Mouse (Mus musculus) kidney, postnatal 0 days (tissue): ENCODE data around the gene Slc26a5. TPM values are rescaled to one million over a fixed set of nuclear protein-coding genes. Genes with fewer than 3 reads are reported as not detected.

Experiments
- ATAC-seq: fragments of 200-750 bp; cut with Nextera tagmentation; replicated peaks from 2 replicates; pipeline ENCODE4 v1.8.0; 2017; ENCODE audit warnings: low read depth, moderate number of reproducible peaks, moderate TSS enrichment, moderate library complexity; ENCODE audit not compliant: low FRiP score
- DNase-seq: peaks from one replicate; pipeline ENCODE4 v3.0.0-alpha.2; 2016; ENCODE audit warnings: low spot score
- H3K27ac ChIP-seq: fragments of 300-500 bp; sonication (generic); 2 replicates; pipeline ENCODE4 v1.5.1; 2014; ENCODE audit warnings: mild to moderate bottlenecking
- H3K27me3 ChIP-seq: fragments of 300-500 bp; sonication (generic); 2 replicates; pipeline ENCODE4 v1.6.1; 2014; ENCODE audit warnings: low read length, mixed read lengths; ENCODE audit not compliant: insufficient read depth
- H3K36me3 ChIP-seq: fragments of 300-500 bp; sonication (generic); 2 replicates; pipeline ENCODE4 v1.6.1; 2014; ENCODE audit warnings: low read length, mixed read lengths; ENCODE audit not compliant: insufficient read depth
- H3K4me1 ChIP-seq: fragments of 300-500 bp; sonication (generic); replicated peaks from 2 replicates; pipeline ENCODE4 v1.6.1; 2014; ENCODE audit warnings: antibody characterized with exemption, low read length, mixed read lengths; ENCODE audit not compliant: insufficient read depth
- H3K4me2 ChIP-seq: fragments of 300-500 bp; sonication (generic); 2 replicates; pipeline ENCODE4 v1.6.1; 2014; ENCODE audit warnings: mild to moderate bottlenecking, low read length, moderate library complexity, mixed read lengths
- H3K4me3 ChIP-seq: fragments of 300-500 bp; sonication (generic); replicated peaks from 2 replicates; pipeline ENCODE4 v1.5.1; 2014; ENCODE audit warnings: low read depth, low read length
- H3K9ac ChIP-seq: fragments of 300-500 bp; sonication (generic); 2 replicates; pipeline ENCODE4 v1.6.1; 2014; ENCODE audit warnings: low read depth, low read length
- H3K9me3 ChIP-seq: fragments of 300-500 bp; sonication (generic); replicated peaks from 2 replicates; pipeline ENCODE4 v1.6.1; 2016; ENCODE audit warnings: low read length, inconsistent platforms, mixed read lengths
- CTCF ChIP-seq: IDR thresholded peaks from 2 replicates; pipeline ENCODE4 v1.5.1; 2016; ENCODE audit warnings: antibody characterized with exemption, low read depth, mild to moderate bottlenecking, moderate library complexity
- WGBS: fragments of 180-500 bp; shearing (Covaris S2); extraction: QIAGEN DNeasy Blood & Tissue Kit; methylation state at CpG from one replicate; pipeline ENCODE4 v1.1.7; 2014; 5-methylcytosine and 5-hydroxymethylcytosine counted together
- polyA plus RNA-seq: library from polyadenylated mRNA; unstranded; fragments of >200 nt; fragmentation: Nextera tagmentation; extraction: Ambion mirVana; gene quantifications from 2 replicates; pipeline ENCODE4 v1.2.1, GENCODE M21; 2015

The Slc26a5 gene
- polyA plus RNA-seq, 1 experiment from 2014 or later: not detected

GRCm38 (mm10) chr5:21792166-21792565, 73.2 kb downstream of the Slc26a5 start:
- no peak for ATAC-seq
- no peak overlapping the region for H3K4me2 ChIP-seq
- no peak overlapping the region for H3K9ac ChIP-seq
- H3K4me1 ChIP-seq: no peaks in the 10 kb centered on the region
- no peak overlapping the region for H3K27ac ChIP-seq
- H3K27me3 ChIP-seq: no peaks in the 10 kb centered on the region
- no peak overlapping the region for H3K4me3 ChIP-seq
- no peaks in the 10 kb centered on the region for H3K9me3 ChIP-seq
- DNase-seq: no peak
- H3K36me3 ChIP-seq: peaks cover 5% of the 10 kb centered on the region
- TF ChIP-seq CTCF: no peak

- H3K9ac ChIP-seq: no peak overlapping the region
- no peak for DNase-seq
- no peak for ATAC-seq
- H3K4me2 ChIP-seq: no peak overlapping the region
- H3K9me3 ChIP-seq: no peaks in the 10 kb centered on the region
- no peaks in the 10 kb centered on the region for H3K27me3 ChIP-seq
- H3K4me1 ChIP-seq: no peaks in the 10 kb centered on the region
- no peak overlapping the region for H3K4me3 ChIP-seq
- TF ChIP-seq CTCF: no peak
- no peaks in the 10 kb centered on the region for H3K36me3 ChIP-seq
- 41% methylated on average over 5 of the region's 5 CpGs for WGBS
- H3K27ac ChIP-seq: no peak overlapping the region
Observed at GRCm38 (mm10) chr5:21789061-21789460, 76.3 kb downstream of the Slc26a5 start.

- H3K9ac ChIP-seq: peak overlapping the region; percentile 81
- peak overlapping the region; percentile 71 for H3K4me2 ChIP-seq
- DNase-seq (peak; percentile 2), ATAC-seq (no peak)
- TF ChIP-seq CTCF: no peak
- H3K27ac ChIP-seq: peak overlapping the region; percentile 85; the same call in 1 of the 2 replicates
- H3K9me3 ChIP-seq: no peaks in the 10 kb centered on the region
- H3K4me3 ChIP-seq: peak overlapping the region; percentile 97
- 37% methylated on average over 11 of the region's 11 CpGs for WGBS
- H3K27me3 ChIP-seq: no peaks in the 10 kb centered on the region
- H3K36me3 ChIP-seq: 0 out of 2 replicates have a peak, but pooled peaks cover 4% of the 10 kb centered on the region
- H3K4me1 ChIP-seq: 0 out of 2 replicates have a peak, but pooled peaks cover 3% of the 10 kb centered on the region
Observed at GRCm38 (mm10) chr5:21787186-21788105, 78.0 kb downstream of the Slc26a5 start.

- Histone ChIP-seq H3K4me2 (peak overlapping the region; percentile 71), H3K4me1 (0 out of 2 replicates have a peak, but pooled peaks cover 3% of the 10 kb centered on the region), H3K9ac (peak overlapping the region; percentile 81), H3K27me3 (no peaks in the 10 kb centered on the region), H3K9me3 (no peaks in the 10 kb centered on the region), H3K36me3 (0 out of 2 replicates have a peak, but pooled peaks cover 4% of the 10 kb centered on the region), H3K4me3 (peak overlapping the region; percentile 97), H3K27ac (peak overlapping the region; percentile 85)
- no peak for TF ChIP-seq CTCF
- peak; percentile 94 for DNase-seq
- WGBS: 2% methylated on average over 49 of the region's 51 CpGs
- ATAC-seq: peak; percentile 87
Observed at GRCm38 (mm10) chr5:21786258-21787185, 78.9 kb downstream of the Slc26a5 start.

- no peak for DNase-seq
- H3K27ac ChIP-seq: no peak overlapping the region
- H3K9ac ChIP-seq: no peak overlapping the region
- peaks cover 10% of the 10 kb centered on the region for H3K36me3 ChIP-seq
- H3K4me1 ChIP-seq: 0 out of 2 replicates have a peak, but pooled peaks cover 3% of the 10 kb centered on the region
- 79% methylated on average over 7 of the region's 7 CpGs for WGBS
- no peak for ATAC-seq
- no peak overlapping the region; the same call in 1 of the 2 replicates for H3K4me2 ChIP-seq
- H3K4me3 ChIP-seq: no peak overlapping the region
- no peak for TF ChIP-seq CTCF
- no peaks in the 10 kb centered on the region for H3K9me3 ChIP-seq
- no peaks in the 10 kb centered on the region for H3K27me3 ChIP-seq
Observed at GRCm38 (mm10) chr5:21785776-21786175, 79.6 kb downstream of the Slc26a5 start.

GRCm38 (mm10) chr5:21785053-21785452, 80.4 kb downstream of the Slc26a5 start, which contains the start of the genes Dnajc2 and Psmc2:
Gene Dnajc2, minus strand, starts transcription at chr5:21785251.
Gene Psmc2, plus strand, starts transcription at chr5:21785283.
- H3K9me3 ChIP-seq: no peaks in the 10 kb centered on the region
- peak within 1 kb of the TSS; percentile 99 for H3K4me2 ChIP-seq
- DNase-seq (peak; percentile 96), ATAC-seq (peak; percentile 93)
- no peak for TF ChIP-seq CTCF
- peak within 1 kb of the TSS; percentile 85 for H3K27ac ChIP-seq
- H3K4me1 ChIP-seq: 0 out of 2 replicates have a peak, but pooled peaks cover 3% of the 10 kb centered on the region
- WGBS: under 1% methylated on average over 36 of the region's 37 CpGs
- H3K9ac ChIP-seq: peak within 1 kb of the TSS; percentile 79
- no peaks in the 10 kb centered on the region for H3K27me3 ChIP-seq
- peak within 1 kb of the TSS; percentile 97 for H3K4me3 ChIP-seq
- H3K36me3 ChIP-seq: peaks cover 16% of the 10 kb centered on the region
